Mouse (Mus musculus): ENCODE data around the gene Sec61a1. TPM values are rescaled to one million over a fixed set of nuclear protein-coding genes. Genes with fewer than 3 reads are reported as not detected.

The Sec61a1 gene
- polyA plus RNA-seq, 1 experiment from 2014 or later, result 162 TPM

- Histone ChIP-seq H3K27me3 (no peaks in the 10 kb centered on the region), H3K4me3 (no peak overlapping the region), H3K4me2 (no peak overlapping the region), H3K9ac (no peak overlapping the region), H3K4me1 (replicated peaks) (peaks cover 30% of the 10 kb centered on the region), H3K27ac (no peak overlapping the region), H3K9me3 (no peaks in the 10 kb centered on the region), H3K36me3 (peaks cover 66% of the 10 kb centered on the region)
- no peak for ATAC-seq (ENCODE audit: low FRiP score)
- WGBS, result 87% methylated on average over 4 of the region's 4 CpGs
Observed at GRCm38 (mm10) chr6:88514546-88514945, 4.2 kb downstream of the Sec61a1 start.

DNA sequence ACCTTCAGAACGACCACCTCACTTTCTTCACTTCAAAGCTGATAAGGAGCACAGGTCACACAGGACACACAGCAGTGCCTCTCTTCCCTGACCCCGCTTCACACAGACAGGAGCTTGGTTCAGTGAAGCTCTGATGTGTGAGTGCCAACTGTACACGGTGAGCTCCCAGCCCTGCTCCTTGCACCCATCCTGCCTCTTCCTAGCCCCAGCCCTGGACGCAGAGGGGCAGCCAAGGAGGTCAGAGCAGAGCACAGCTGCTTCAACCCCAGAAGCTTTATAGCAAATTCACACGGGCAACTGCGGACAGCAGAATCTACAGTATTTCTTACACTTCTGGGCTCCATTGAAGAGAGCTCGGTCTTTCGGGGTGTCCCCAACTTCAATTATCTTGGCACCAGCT lies 4.7 kb downstream of the Sec61a1 start:
- 94% methylated on average over 8 of the region's 8 CpGs for WGBS
- Histone ChIP-seq H3K27ac (no peak overlapping the region), H3K4me3 (no peak overlapping the region), H3K27me3 (no peaks in the 10 kb centered on the region), H3K4me2 (no peak overlapping the region), H3K9me3 (no peaks in the 10 kb centered on the region), H3K4me1 (replicated peaks) (peaks cover 26% of the 10 kb centered on the region), H3K9ac (0 out of 2 replicates have a peak overlapping the region, but pooled peaks have one; percentile 35), H3K36me3 (peaks cover 71% of the 10 kb centered on the region)
- no peak for ATAC-seq (ENCODE audit: low FRiP score)

DNA sequence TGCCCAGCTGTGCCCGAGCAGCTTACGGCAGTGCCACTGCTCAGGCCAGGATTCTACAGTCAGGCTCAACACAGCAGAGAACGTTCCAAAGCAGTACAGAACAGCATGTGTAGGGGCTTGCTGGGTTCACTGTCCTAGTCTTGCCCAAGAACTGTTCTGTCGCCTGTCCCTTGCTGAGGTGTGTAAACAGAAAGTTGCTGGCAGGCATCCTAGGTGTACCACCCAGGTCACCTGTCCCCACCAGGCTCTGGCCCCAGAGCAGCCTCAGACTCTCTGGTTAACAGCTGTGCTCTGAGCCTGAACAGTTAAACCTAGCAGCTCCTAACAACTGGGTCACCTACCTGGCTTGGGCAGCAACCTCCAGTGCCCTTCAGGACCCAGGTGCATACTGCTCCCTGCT lies 15.7 kb downstream of the Sec61a1 start:
- Histone ChIP-seq H3K9me3 (no peaks in the 10 kb centered on the region), H3K4me1 (replicated peaks) (peaks cover 11% of the 10 kb centered on the region), H3K9ac (no peak overlapping the region), H3K36me3 (peaks cover 68% of the 10 kb centered on the region), H3K27me3 (0 out of 2 replicates have a peak, but pooled peaks cover 3% of the 10 kb centered on the region), H3K4me3 (no peak overlapping the region), H3K27ac (no peak overlapping the region), H3K4me2 (no peak overlapping the region)
- no peak for ATAC-seq (ENCODE audit: low FRiP score)
- 94% methylated on average over 4 of the region's 4 CpGs for WGBS

DNA sequence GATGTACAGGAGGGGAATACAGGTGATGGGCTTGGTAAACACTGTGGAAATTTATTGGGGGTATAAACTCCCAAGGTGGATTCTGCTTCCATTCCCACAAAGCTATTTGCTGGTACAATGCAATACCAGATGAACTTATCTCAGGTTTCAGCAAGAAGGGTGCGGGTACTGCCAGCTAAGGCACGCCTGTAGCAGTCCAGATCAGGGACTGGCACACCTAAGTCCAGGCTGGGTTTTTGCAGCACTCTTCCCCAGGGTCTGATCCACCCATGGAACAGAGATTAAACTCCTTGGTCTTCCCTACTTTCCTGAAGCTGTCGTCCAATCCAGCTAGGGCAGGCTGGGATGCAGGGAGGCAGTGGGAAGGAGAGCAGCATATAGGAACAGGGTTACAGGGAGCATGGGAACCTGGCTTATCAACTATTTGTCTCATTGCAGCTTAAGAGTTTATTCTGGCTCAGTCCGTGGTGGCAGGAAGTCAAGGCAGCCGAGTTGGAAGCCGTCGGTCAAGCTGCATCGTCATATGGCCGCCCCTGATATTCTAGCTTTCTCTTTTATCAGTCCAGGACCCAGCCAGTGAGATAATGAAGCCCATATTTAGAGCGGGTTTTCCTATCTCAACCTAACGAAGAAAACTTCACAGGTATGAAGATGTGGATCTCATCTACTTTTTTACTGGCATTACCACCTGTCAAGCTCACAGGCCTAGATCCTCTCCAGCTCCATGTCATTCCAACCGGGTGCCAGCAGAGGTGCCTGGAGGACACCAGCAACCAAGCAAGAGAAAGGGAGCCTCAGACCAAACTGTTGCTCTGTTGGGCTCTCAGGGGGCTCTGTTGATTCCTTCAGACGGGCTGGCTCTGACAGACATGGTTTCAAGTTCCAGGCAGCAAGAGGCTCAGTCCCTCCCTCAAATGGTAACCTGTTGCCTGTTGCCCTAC lies 16.4 kb downstream of the Sec61a1 start:
- Histone ChIP-seq H3K4me2 (no peak overlapping the region), H3K4me1 (replicated peaks) (peaks cover 11% of the 10 kb centered on the region), H3K9ac (no peak overlapping the region), H3K4me3 (no peak overlapping the region), H3K27me3 (0 out of 2 replicates have a peak, but pooled peaks cover 3% of the 10 kb centered on the region), H3K27ac (no peak overlapping the region), H3K36me3 (peaks cover 67% of the 10 kb centered on the region), H3K9me3 (no peaks in the 10 kb centered on the region)
- 84% methylated on average over 13 of the region's 13 CpGs for WGBS
- no peak for ATAC-seq (ENCODE audit: low FRiP score)

GRCm38 (mm10) chr6:88500405-88500767 lies 18.3 kb downstream of the Sec61a1 start:
- 10% methylated on average over 3 of the region's 3 CpGs for WGBS
- peak overlapping the region; percentile 84; the same call in 1 of the 2 replicates for H3K9ac ChIP-seq
- ATAC-seq (ENCODE audit: low FRiP score), result peak; percentile 47; the same call in 1 of the 2 replicates

GRCm38 (mm10) chr6:88499481-88500404 lies 19.0 kb downstream of the Sec61a1 start:
- H3K27ac ChIP-seq, result peak overlapping the region; percentile 85
- peaks cover 53% of the 10 kb centered on the region for H3K36me3 ChIP-seq
- H3K4me2 ChIP-seq, result peak overlapping the region; percentile 92
- WGBS, result 3% methylated on average over 71 of the region's 76 CpGs
- peak overlapping the region; percentile 57 for H3K4me3 ChIP-seq
- H3K27me3 ChIP-seq, result 0 out of 2 replicates have a peak, but pooled peaks cover 3% of the 10 kb centered on the region
- H3K4me1 ChIP-seq (replicated peaks), result peaks cover 11% of the 10 kb centered on the region
- peak overlapping the region; percentile 84 for H3K9ac ChIP-seq
- ATAC-seq (ENCODE audit: low FRiP score), result peak; percentile 90
- H3K9me3 ChIP-seq, result no peaks in the 10 kb centered on the region

More at GRCm38 (mm10) chr6:88500405-88500767, 18.3 kb downstream of the Sec61a1 start:
- Histone ChIP-seq H3K4me1 (replicated peaks) (peaks cover 11% of the 10 kb centered on the region), H3K9me3 (no peaks in the 10 kb centered on the region), H3K4me3 (peak overlapping the region; percentile 57), H3K4me2 (peak overlapping the region; percentile 92), H3K36me3 (peaks cover 60% of the 10 kb centered on the region), H3K27ac (peak overlapping the region; percentile 85), H3K27me3 (0 out of 2 replicates have a peak, but pooled peaks cover 3% of the 10 kb centered on the region)

GRCm38 (mm10) chr6:88493712-88494111 lies 25.0 kb downstream of the Sec61a1 start:
- H3K9ac ChIP-seq, result no peak overlapping the region
- no peak overlapping the region for H3K27ac ChIP-seq
- no peak overlapping the region for H3K4me2 ChIP-seq
- H3K4me3 ChIP-seq, result no peak overlapping the region
- no peak for ATAC-seq (ENCODE audit: low FRiP score)
- H3K9me3 ChIP-seq, result no peaks in the 10 kb centered on the region
- no peaks in the 10 kb centered on the region for H3K4me1 ChIP-seq (replicated peaks)
- WGBS, result 90% methylated on average over 6 of the region's 6 CpGs
- no peaks in the 10 kb centered on the region for H3K27me3 ChIP-seq
- H3K36me3 ChIP-seq, result peaks cover 57% of the 10 kb centered on the region

GRCm38 (mm10) chr6:88490629-88491354 lies 27.9 kb downstream of the Sec61a1 start:
- no peak overlapping the region for H3K4me3 ChIP-seq
- H3K9me3 ChIP-seq, result no peaks in the 10 kb centered on the region
- no peaks in the 10 kb centered on the region for H3K4me1 ChIP-seq (replicated peaks)
- ATAC-seq (ENCODE audit: low FRiP score), result no peak
- H3K4me2 ChIP-seq, result no peak overlapping the region
- H3K27ac ChIP-seq, result no peak overlapping the region
- no peaks in the 10 kb centered on the region for H3K27me3 ChIP-seq
- peaks cover 61% of the 10 kb centered on the region for H3K36me3 ChIP-seq
- 94% methylated on average over 12 of the region's 12 CpGs for WGBS
- H3K9ac ChIP-seq, result no peak overlapping the region

- no peak for ATAC-seq (ENCODE audit: low FRiP score)
- Histone ChIP-seq H3K9ac (no peak overlapping the region), H3K4me2 (no peak overlapping the region), H3K27me3 (no peaks in the 10 kb centered on the region), H3K36me3 (peaks cover 70% of the 10 kb centered on the region), H3K27ac (no peak overlapping the region), H3K9me3 (no peaks in the 10 kb centered on the region), H3K4me1 (replicated peaks) (no peaks in the 10 kb centered on the region), H3K4me3 (no peak overlapping the region)
- 87% methylated on average over 6 of the region's 6 CpGs for WGBS
Observed at GRCm38 (mm10) chr6:88489834-88490233, 28.9 kb downstream of the Sec61a1 start.

DNA sequence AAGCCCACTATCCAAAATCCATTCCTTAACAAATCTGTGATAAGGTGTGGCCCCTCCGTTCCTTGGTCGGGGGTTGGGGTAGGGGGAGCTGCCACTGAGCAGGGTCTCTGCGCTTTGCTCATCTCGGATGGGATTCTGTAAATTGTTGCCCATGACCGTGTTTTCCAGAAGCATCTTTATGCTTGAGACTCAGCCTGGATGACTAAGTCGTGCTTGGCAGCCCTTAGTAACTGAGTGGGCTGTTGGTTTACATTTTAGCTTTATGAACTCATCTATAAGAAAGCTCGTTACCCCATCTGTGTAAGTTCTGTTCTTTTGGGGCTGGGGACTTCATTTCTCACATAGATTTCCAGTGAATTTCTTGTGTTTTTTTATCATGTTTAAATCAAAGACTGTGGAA lies 29.7 kb downstream of the Sec61a1 start:
- Histone ChIP-seq H3K36me3 (peaks cover 76% of the 10 kb centered on the region), H3K27me3 (no peaks in the 10 kb centered on the region), H3K9ac (no peak overlapping the region), H3K9me3 (no peaks in the 10 kb centered on the region), H3K4me1 (replicated peaks) (no peaks in the 10 kb centered on the region), H3K4me2 (no peak overlapping the region), H3K4me3 (no peak overlapping the region), H3K27ac (no peak overlapping the region)
- 95% methylated on average over 7 of the region's 7 CpGs for WGBS
- no peak for ATAC-seq (ENCODE audit: low FRiP score)

GRCm38 (mm10) chr6:88486893-88487292 lies 31.8 kb downstream of the Sec61a1 start:
- peak; percentile 54; the same call in 1 of the 2 replicates for ATAC-seq (ENCODE audit: low FRiP score)
- Histone ChIP-seq H3K4me1 (replicated peaks) (no peaks in the 10 kb centered on the region), H3K36me3 (peaks cover 76% of the 10 kb centered on the region), H3K27ac (no peak overlapping the region), H3K27me3 (no peaks in the 10 kb centered on the region), H3K4me2 (no peak overlapping the region), H3K9me3 (no peaks in the 10 kb centered on the region), H3K9ac (no peak overlapping the region), H3K4me3 (no peak overlapping the region)
- WGBS, result 75% methylated on average over 8 of the region's 8 CpGs

Data from hindbrain, embryonic 13.5 days (tissue).